In the genomic region with DNA sequence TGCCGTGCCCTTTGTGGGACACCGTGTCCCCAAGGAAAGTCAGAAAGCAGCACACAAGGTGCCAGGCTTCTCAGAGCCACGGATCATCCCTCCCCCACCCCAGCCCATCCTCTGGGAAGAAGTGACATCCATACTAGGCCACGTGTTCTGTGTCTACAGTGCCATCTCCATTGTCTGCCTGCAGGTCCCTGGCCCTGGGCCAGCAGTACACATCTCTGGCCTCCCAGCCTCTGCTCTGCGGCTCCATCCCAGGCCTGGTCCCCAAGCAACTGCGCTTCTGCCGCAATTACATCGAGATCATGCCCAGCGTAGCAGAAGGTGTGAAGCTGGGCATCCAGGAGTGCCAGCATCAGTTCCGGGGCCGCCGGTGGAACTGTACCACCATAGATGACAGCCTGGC, we compare ENCODE assay signal across 11 mouse cellular contexts. TPM values are rescaled to one million over a fixed set of nuclear protein-coding genes. Genes with fewer than 3 reads are reported as not detected.
DNase-seq lines count a peak whose midpoint lies in the region; ATAC-seq and TF ChIP-seq lines count a peak whose summit lies in the region.
"Had no signal": no experiment of that assay in that cellular context is flagged by ENCODE, and none has a peak within 500 bp of the region (broad histone marks: within the 10 kb centered on the region; RNA-seq: fewer than 3 reads in every experiment).

No protein-coding gene starts in this region.

- TF ChIP-seq POLR2A in cortical plate, adult 2 months (IDR thresholded peaks at IDR 0.05; ENCODE audit: extremely low read depth, insufficient read depth, low read length): no peak

- TF ChIP-seq CTCF in cortical plate, adult 2 months (IDR thresholded peaks at IDR 0.05; ENCODE audit: extremely low read depth, insufficient read depth, low read length): no peak

- no peak overlapping the region for H3K9ac ChIP-seq in hindbrain, embryonic 15.5 days
- peak overlapping the region; percentile 90 for H3K9ac ChIP-seq in neural tube, embryonic 13.5 days
- H3K9ac ChIP-seq: heart, embryonic 15.5 days had no signal

- H3K27ac ChIP-seq in cortical plate, adult 2 months (ENCODE audit: insufficient read depth, low read length): peak overlapping the region; percentile 61
- H3K27ac ChIP-seq in hindbrain, embryonic 15.5 days (replicated peaks): peak overlapping the region; percentile 71
- H3K27ac ChIP-seq in neural tube, embryonic 13.5 days (replicated peaks): peak overlapping the region; percentile 85
- H3K27ac ChIP-seq: heart, embryonic 15.5 days had no signal

- WGBS in hindbrain, embryonic 15.5 days: 29% methylated on average over 12 of the region's 12 CpGs
- WGBS in neural tube, embryonic 13.5 days: 32% methylated on average over 12 of the region's 12 CpGs

- peaks cover 1% of the 10 kb centered on the region for H3K4me1 ChIP-seq in cortical plate, adult 2 months (ENCODE audit: control insufficient read depth, insufficient read depth, low read length)
- H3K4me1 ChIP-seq in hindbrain, embryonic 15.5 days (replicated peaks): peaks cover 37% of the 10 kb centered on the region
- peaks cover 45% of the 10 kb centered on the region for H3K4me1 ChIP-seq in neural tube, embryonic 13.5 days (replicated peaks)

- peaks cover 2% of the 10 kb centered on the region; the same call in 1 of the 2 replicates for H3K27me3 ChIP-seq in hindbrain, embryonic 15.5 days
- peaks cover 42% of the 10 kb centered on the region for H3K27me3 ChIP-seq in neural tube, embryonic 13.5 days

- peak overlapping the region; percentile 96 for H3K4me2 ChIP-seq in hindbrain, embryonic 15.5 days
- H3K4me2 ChIP-seq in neural tube, embryonic 13.5 days: peak overlapping the region; percentile 91
- H3K4me2 ChIP-seq: heart, embryonic 15.5 days had no signal

- H3K36me3 ChIP-seq in hindbrain, embryonic 15.5 days: no peaks in the 10 kb centered on the region
- no peaks in the 10 kb centered on the region for H3K36me3 ChIP-seq in neural tube, embryonic 13.5 days
- H3K36me3 ChIP-seq: heart, embryonic 15.5 days had no signal

- peak; percentile 55 for DNase-seq in layer of hippocampus, adult 11-12 months (ENCODE audit: low spot score)
- DNase-seq in layer of hippocampus, adult 8-10 months (ENCODE audit: low spot score in 2 of 2): no peak
- DNase-seq in T-cell, adult 2 months (ENCODE audit: low spot score): no peak
- no peak for DNase-seq in kidney, adult 18-20 months
- no peak for DNase-seq in yolk sac, embryonic 10.5 days (ENCODE audit: low spot score)
- DNase-seq: lung, adult 2 months had no signal

- no peaks in the 10 kb centered on the region for H3K9me3 ChIP-seq in hindbrain, embryonic 15.5 days
- no peaks in the 10 kb centered on the region for H3K9me3 ChIP-seq in neural tube, embryonic 13.5 days
- H3K9me3 ChIP-seq: heart, embryonic 15.5 days had no signal

- peak; percentile 43 for ATAC-seq in hindbrain, embryonic 15.5 days (ENCODE audit: low FRiP score, low read depth)
- peak; percentile 70 for ATAC-seq in neural tube, embryonic 13.5 days (ENCODE audit: low read depth)

- H3K4me3 ChIP-seq in cortical plate, adult 2 months (ENCODE audit: insufficient read depth, low read length): no peak overlapping the region
- peak overlapping the region; percentile 51 for H3K4me3 ChIP-seq in hindbrain, embryonic 15.5 days
- peak overlapping the region; percentile 55 for H3K4me3 ChIP-seq in neural tube, embryonic 13.5 days
- H3K4me3 ChIP-seq: heart, embryonic 15.5 days had no signal

RNA-seq across cellular contexts. Expression of gene Wnt3, which starts 34.0 kb away (rescaled TPM):
- total RNA-seq in layer of hippocampus, adult 8-10 months (2022): 1 to 10 TPM in 2 of 4 experiments, under 1 TPM in 2; 0.93 to 2.0 (median 1.2) TPM
- polyA plus RNA-seq in cortical plate, adult 2 months (2012; rRNA removed): 2.0 and 2.4 TPM in 2 replicates
- 9.4 and 11.0 TPM in 2 replicates for polyA plus RNA-seq in hindbrain, embryonic 15.5 days (2015; fragmentation: Nextera tagmentation; extraction: Ambion mirVana)
- 8.1 and 9.2 TPM in 2 replicates for polyA plus RNA-seq in neural tube, embryonic 13.5 days (2015; fragmentation: Nextera tagmentation; extraction: Ambion mirVana)
- polyA plus RNA-seq: kidney, embryonic 16.5 days had no signal

RNA-seq across cellular contexts. Expression of gene Wnt9b, which starts 58.3 kb away (rescaled TPM):
- under 1 TPM; 0.16 to 0.33 (median 0.24) TPM for total RNA-seq in layer of hippocampus, adult 8-10 months (2022)
- 0.09 and 0.10 TPM in 2 replicates for polyA plus RNA-seq in cortical plate, adult 2 months (2012; rRNA removed)
- polyA plus RNA-seq in hindbrain, embryonic 15.5 days (2015; fragmentation: Nextera tagmentation; extraction: Ambion mirVana): 0.32 and 0.37 TPM in 2 replicates
- polyA plus RNA-seq in neural tube, embryonic 13.5 days (2015; fragmentation: Nextera tagmentation; extraction: Ambion mirVana): not detected in 2 replicates
